Mouse (Mus musculus) kidney, postnatal 0 days (tissue): ENCODE measurements around the gene Fbxl18. TPM values are rescaled to one million over a fixed set of nuclear protein-coding genes. Genes with fewer than 3 reads are reported as not detected.

Source experiments
- ATAC-seq: fragments of 200-750 bp; cut with Nextera tagmentation; replicated peaks from 2 replicates; pipeline ENCODE4 v1.8.0; 2017; ENCODE audit warnings: low read depth, moderate number of reproducible peaks, moderate TSS enrichment, moderate library complexity; ENCODE audit not compliant: low FRiP score
- DNase-seq: peaks from one replicate; pipeline ENCODE4 v3.0.0-alpha.2; 2016; ENCODE audit warnings: low spot score
- H3K27ac ChIP-seq: fragments of 300-500 bp; sonication (generic); 2 replicates; pipeline ENCODE4 v1.5.1; 2014; ENCODE audit warnings: mild to moderate bottlenecking
- H3K27me3 ChIP-seq: fragments of 300-500 bp; sonication (generic); 2 replicates; pipeline ENCODE4 v1.6.1; 2014; ENCODE audit warnings: low read length, mixed read lengths; ENCODE audit not compliant: insufficient read depth
- H3K36me3 ChIP-seq: fragments of 300-500 bp; sonication (generic); 2 replicates; pipeline ENCODE4 v1.6.1; 2014; ENCODE audit warnings: low read length, mixed read lengths; ENCODE audit not compliant: insufficient read depth
- H3K4me1 ChIP-seq: fragments of 300-500 bp; sonication (generic); replicated peaks from 2 replicates; pipeline ENCODE4 v1.6.1; 2014; ENCODE audit warnings: antibody characterized with exemption, low read length, mixed read lengths; ENCODE audit not compliant: insufficient read depth
- H3K4me2 ChIP-seq: fragments of 300-500 bp; sonication (generic); 2 replicates; pipeline ENCODE4 v1.6.1; 2014; ENCODE audit warnings: mild to moderate bottlenecking, low read length, moderate library complexity, mixed read lengths
- H3K4me3 ChIP-seq: fragments of 300-500 bp; sonication (generic); replicated peaks from 2 replicates; pipeline ENCODE4 v1.5.1; 2014; ENCODE audit warnings: low read depth, low read length
- H3K9ac ChIP-seq: fragments of 300-500 bp; sonication (generic); 2 replicates; pipeline ENCODE4 v1.6.1; 2014; ENCODE audit warnings: low read depth, low read length
- H3K9me3 ChIP-seq: fragments of 300-500 bp; sonication (generic); replicated peaks from 2 replicates; pipeline ENCODE4 v1.6.1; 2016; ENCODE audit warnings: low read length, inconsistent platforms, mixed read lengths
- CTCF ChIP-seq: IDR thresholded peaks from 2 replicates; pipeline ENCODE4 v1.5.1; 2016; ENCODE audit warnings: antibody characterized with exemption, low read depth, mild to moderate bottlenecking, moderate library complexity
- WGBS: fragments of 180-500 bp; shearing (Covaris S2); extraction: QIAGEN DNeasy Blood & Tissue Kit; methylation state at CpG from one replicate; pipeline ENCODE4 v1.1.7; 2014; 5-methylcytosine and 5-hydroxymethylcytosine counted together
- polyA plus RNA-seq: library from polyadenylated mRNA; unstranded; fragments of >200 nt; fragmentation: Nextera tagmentation; extraction: Ambion mirVana; gene quantifications from 2 replicates; pipeline ENCODE4 v1.2.1, GENCODE M21; 2015

Gene Fbxl18
- polyA plus RNA-seq, 1 experiment from 2014 or later: 9.6 TPM

DNA sequence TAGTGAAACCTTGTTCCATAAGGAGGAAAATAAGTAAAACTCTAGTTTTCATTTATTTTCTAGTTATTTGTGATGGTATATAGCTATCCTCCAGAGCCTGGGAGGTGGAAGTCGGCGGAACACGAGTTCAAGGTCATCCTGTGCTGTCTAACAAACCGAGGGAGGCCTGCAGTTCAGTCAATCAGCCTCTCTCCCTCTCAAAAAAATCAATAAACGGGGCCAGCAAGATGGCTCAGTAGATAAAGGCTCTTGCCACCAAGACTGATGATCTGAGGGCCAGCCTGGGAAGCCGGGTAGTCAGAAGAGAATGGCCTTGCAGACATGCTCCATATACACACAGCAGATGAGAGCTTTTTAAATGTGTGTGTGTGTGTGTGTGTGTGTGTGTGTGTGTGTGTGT is 71.1 kb downstream of the Fbxl18 start:
- peak overlapping the region; percentile 93; the same call in 1 of the 2 replicates for H3K9ac ChIP-seq

DNA sequence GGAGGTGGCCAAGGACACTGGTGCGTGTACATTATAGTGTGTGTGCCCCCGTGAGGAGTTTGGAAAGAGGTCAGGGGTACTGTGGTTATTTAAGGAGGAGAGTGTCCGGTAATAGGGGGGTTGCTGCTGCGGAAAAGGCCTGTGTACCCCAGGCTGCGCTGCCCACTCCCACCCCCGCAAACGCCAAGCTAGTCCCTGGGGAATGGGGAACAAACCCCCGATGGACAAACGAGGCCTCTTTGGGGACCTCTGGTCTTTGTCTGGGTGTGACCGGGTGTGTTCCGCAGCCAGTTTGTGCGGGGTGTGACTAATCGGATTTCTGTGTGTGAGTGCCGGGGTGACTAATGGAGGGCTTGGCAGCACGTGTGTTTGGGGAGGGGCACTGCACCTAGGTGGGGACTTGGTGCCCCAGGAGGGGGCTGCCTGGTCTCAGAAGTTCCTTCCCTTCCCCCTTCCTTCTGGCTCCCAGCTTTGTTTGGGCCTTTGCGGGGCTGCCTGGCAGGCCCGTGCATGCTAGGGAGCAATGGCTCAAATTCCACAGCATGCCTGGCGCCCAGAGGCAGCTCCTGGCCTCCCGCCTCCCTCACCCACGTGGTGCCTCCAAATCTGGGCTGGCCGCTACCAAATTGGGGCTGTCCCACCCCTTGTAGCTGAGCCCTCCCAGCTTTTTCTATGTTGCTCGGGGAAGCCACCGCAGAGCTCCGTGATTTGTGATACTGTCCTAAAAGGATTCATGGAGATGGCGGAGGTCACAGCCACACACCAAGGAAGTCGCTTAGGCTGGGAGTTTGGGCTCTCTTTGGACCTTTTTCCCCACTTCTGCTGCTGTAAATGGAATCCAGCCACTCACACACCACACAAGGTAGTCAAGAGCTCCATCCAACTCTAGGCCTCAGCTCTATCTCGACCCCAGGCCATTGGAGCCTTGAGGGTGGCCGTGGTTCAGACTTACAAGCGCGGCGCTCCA is 71.8 kb downstream of the Fbxl18 start:
- peaks cover 16% of the 10 kb centered on the region; the same call in 1 of the 2 replicates for H3K4me1 ChIP-seq
- no peaks in the 10 kb centered on the region for H3K27me3 ChIP-seq
- peak overlapping the region; percentile 75 for H3K4me3 ChIP-seq
- H3K9ac ChIP-seq: peak overlapping the region; percentile 93
- no peaks in the 10 kb centered on the region for H3K36me3 ChIP-seq
- H3K9me3 ChIP-seq: no peaks in the 10 kb centered on the region
- peak overlapping the region; percentile 84 for H3K4me2 ChIP-seq
- WGBS: 9% methylated on average over 30 of the region's 31 CpGs
- peak; percentile 95 for DNase-seq
- TF ChIP-seq CTCF: no peak
- peak overlapping the region; percentile 99 for H3K27ac ChIP-seq
- peak; percentile 44 for ATAC-seq

More for the DNA sequence above, 71.1 kb downstream of the Fbxl18 start:
- Histone ChIP-seq H3K4me1 (peaks cover 16% of the 10 kb centered on the region; the same call in 1 of the 2 replicates), H3K36me3 (no peaks in the 10 kb centered on the region), H3K27me3 (no peaks in the 10 kb centered on the region), H3K4me3 (no peak overlapping the region), H3K9me3 (no peaks in the 10 kb centered on the region), H3K4me2 (peak overlapping the region; percentile 84), H3K27ac (peak overlapping the region; percentile 99)
- no peak for TF ChIP-seq CTCF
- no peak for DNase-seq
- ATAC-seq: no peak
- WGBS: 33% methylated on average over 6 of the region's 6 CpGs

DNA sequence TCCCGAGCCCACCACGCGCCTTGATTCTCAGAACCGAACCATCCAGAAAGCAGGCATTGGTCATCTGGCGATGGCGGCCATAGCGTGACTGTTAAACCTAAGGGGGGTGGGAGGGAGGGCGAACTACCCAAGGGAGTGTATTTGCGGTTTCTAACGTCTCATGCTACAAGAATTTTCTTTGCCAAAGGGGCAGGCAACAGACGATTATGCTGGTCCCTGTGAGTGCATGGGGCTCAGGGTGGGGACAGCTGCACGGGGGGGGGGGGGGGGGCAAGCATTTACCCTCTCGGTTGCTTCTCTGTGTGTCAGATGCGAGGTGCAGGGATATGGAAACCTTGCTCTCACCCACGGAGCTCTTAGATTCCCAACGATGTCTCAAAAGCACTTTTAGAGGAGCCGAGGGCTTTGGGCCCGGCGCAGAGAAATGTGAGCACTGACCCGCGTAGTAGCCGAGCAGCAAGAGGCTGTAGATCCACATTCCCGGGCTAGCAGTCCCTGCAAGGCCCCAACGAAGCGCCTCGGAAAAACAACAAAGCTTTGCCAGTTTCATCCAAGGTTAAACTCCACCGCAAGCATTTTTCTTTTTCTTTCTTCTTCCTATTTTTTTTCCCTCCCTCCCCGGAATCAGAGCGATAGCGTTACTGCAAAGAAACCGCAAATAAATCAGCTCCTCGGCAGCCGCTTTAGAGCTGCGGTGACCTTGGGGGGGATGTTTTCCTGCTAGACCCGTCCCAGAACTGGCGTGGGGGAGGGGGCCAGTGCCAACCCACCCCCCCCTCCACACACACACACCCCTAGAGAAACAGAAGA is 72.7 kb downstream of the Fbxl18 start:
- H3K4me3 ChIP-seq: peak overlapping the region; percentile 75
- ATAC-seq: no peak
- H3K27ac ChIP-seq: peak overlapping the region; percentile 99
- no peaks in the 10 kb centered on the region for H3K36me3 ChIP-seq
- under 1% methylated on average over 36 of the region's 36 CpGs for WGBS
- H3K9ac ChIP-seq: peak overlapping the region; percentile 93
- H3K27me3 ChIP-seq: no peaks in the 10 kb centered on the region
- H3K4me1 ChIP-seq: peaks cover 16% of the 10 kb centered on the region; the same call in 1 of the 2 replicates
- H3K4me2 ChIP-seq: peak overlapping the region; percentile 84
- no peaks in the 10 kb centered on the region for H3K9me3 ChIP-seq
- TF ChIP-seq CTCF: no peak
- peak; percentile 90 for DNase-seq

DNA sequence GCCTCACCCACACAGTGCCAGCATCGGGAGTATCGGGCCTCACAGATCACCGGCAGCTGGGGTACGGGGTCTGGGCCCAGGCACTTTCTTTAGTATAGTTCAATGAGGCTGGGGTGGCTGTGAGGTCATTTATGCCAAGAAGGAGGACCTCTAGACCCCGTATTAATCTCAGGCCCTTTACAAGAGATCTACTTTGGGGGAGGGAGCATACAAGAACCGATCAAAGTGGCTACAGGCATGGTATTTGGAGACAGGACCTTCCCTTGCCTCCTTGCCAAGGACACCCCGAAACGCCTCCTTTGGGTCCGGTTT is 73.3 kb downstream of the Fbxl18 start:
- no peak for DNase-seq
- H3K27me3 ChIP-seq: no peaks in the 10 kb centered on the region
- H3K9me3 ChIP-seq: no peaks in the 10 kb centered on the region
- no peak for ATAC-seq
- H3K36me3 ChIP-seq: no peaks in the 10 kb centered on the region
- peaks cover 16% of the 10 kb centered on the region; the same call in 1 of the 2 replicates for H3K4me1 ChIP-seq
- peak overlapping the region; percentile 99 for H3K27ac ChIP-seq
- 2% methylated on average over 9 of the region's 9 CpGs for WGBS
- peak overlapping the region; percentile 93 for H3K9ac ChIP-seq
- peak overlapping the region; percentile 75 for H3K4me3 ChIP-seq
- peak overlapping the region; percentile 84 for H3K4me2 ChIP-seq
- TF ChIP-seq CTCF: no peak

DNA sequence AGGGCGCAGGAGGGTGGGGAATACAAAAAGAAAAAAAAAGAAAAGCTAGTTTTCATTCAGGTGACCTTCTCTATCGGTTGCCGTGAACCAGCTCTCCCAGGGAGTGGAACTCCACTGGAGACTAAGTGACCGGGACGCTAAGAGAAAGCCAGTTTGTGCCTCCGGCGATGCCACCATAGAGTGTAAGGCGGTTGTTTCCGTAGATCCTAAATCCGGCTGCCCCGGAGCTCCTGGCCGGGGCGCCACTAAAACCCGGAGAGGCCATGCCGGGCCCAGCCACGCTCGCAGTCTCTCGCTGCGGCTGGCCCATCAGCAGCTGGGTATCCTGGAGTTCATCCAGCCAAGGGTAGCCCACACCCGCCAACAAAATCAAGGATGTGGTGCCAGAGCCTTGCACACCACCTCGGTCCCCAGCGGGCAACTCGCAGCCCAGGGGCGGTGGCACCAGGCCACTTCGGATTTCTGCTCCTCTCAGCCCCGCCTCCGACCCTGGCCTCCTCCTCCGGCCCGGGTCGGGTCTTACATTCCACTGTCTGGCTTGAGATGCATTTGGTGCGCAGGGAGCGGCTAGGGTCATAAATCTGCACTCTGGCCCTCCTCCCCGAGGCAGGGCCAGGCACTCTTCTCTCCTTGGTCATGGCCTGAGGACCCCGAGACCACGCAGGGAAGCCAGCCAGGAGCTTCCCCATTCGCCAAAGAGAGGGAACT is 73.8 kb downstream of the Fbxl18 start:
- Histone ChIP-seq H3K27me3 (no peaks in the 10 kb centered on the region), H3K9me3 (no peaks in the 10 kb centered on the region), H3K9ac (peak overlapping the region; percentile 93), H3K4me1 (peaks cover 16% of the 10 kb centered on the region; the same call in 1 of the 2 replicates), H3K36me3 (no peaks in the 10 kb centered on the region), H3K27ac (peak overlapping the region; percentile 99), H3K4me3 (peak overlapping the region; percentile 75), H3K4me2 (peak overlapping the region; percentile 84)
- ATAC-seq: peak; percentile 70
- WGBS: 0% methylated on average over 36 of the region's 36 CpGs
- DNase-seq: peak; percentile 99
- 0 out of 2 replicates have a peak, but pooled peaks have one; percentile 1 for TF ChIP-seq CTCF
